In genomic region chr14:32532381-32533147, GRCm38 (mm10) we compare ENCODE assay signal across 14 mouse cellular contexts. TPM values are rescaled to one million over a fixed set of nuclear protein-coding genes. Genes with fewer than 3 reads are reported as not detected.
DNase-seq lines count a peak whose midpoint lies in the region; ATAC-seq and TF ChIP-seq lines count a peak whose summit lies in the region.
"Had no signal": no experiment of that assay in that cellular context is flagged by ENCODE, and none has a peak within 500 bp of the region (broad histone marks: within the 10 kb centered on the region; RNA-seq: fewer than 3 reads in every experiment).

No protein-coding gene starts in this region.

- H3K9ac ChIP-seq in kidney, postnatal 0 days (ENCODE audit: low read depth, low read length), result no peak overlapping the region
- H3K9ac ChIP-seq in embryonic facial prominence, embryonic 15.5 days, result no peak overlapping the region
- H3K9ac ChIP-seq in midbrain, embryonic 16.5 days (ENCODE audit: low read depth, low read length), result no peak overlapping the region
- H3K9ac ChIP-seq: intestine, embryonic 15.5 days had no signal

- H3K4me1 ChIP-seq in kidney, postnatal 0 days (replicated peaks; ENCODE audit: insufficient read depth, low read length), result no peaks in the 10 kb centered on the region
- H3K4me1 ChIP-seq in embryonic facial prominence, embryonic 15.5 days, result peaks cover 26% of the 10 kb centered on the region
- H3K4me1 ChIP-seq in midbrain, embryonic 16.5 days (ENCODE audit: control insufficient read depth, insufficient read depth, low read length), result peaks cover 9% of the 10 kb centered on the region; the same call in 1 of the 2 replicates

- ATAC-seq in kidney, postnatal 0 days (replicated peaks; ENCODE audit: low FRiP score, low read depth), result 0 out of 2 replicates have a peak, but pooled peaks have one; percentile 61
- peak; percentile 63; the same call in 1 of the 2 replicates for ATAC-seq in embryonic facial prominence, embryonic 15.5 days (ENCODE audit: insufficient number of reproducible peaks, low FRiP score, low TSS enrichment, low read depth)
- ATAC-seq in midbrain, embryonic 16.5 days, result 0 out of 2 replicates have a peak, but pooled peaks have one; percentile 43
- ATAC-seq: intestine, embryonic 15.5 days had no signal

- TF ChIP-seq CTCF in kidney, postnatal 0 days (IDR thresholded peaks at IDR 0.05; ENCODE audit: low read depth), result no peak
- no peak for TF ChIP-seq CTCF in left cerebral cortex, adult 2 months (IDR thresholded peaks at IDR 0.05)

- no peak overlapping the region for H3K4me3 ChIP-seq in kidney, postnatal 0 days (replicated peaks; ENCODE audit: low read depth, low read length)
- no peak overlapping the region for H3K4me3 ChIP-seq in embryonic facial prominence, embryonic 15.5 days (replicated peaks)
- H3K4me3 ChIP-seq in midbrain, embryonic 16.5 days (ENCODE audit: low read depth, low read length), result no peak overlapping the region
- no peak overlapping the region for H3K4me3 ChIP-seq in left cerebral cortex, adult 2 months
- H3K4me3 ChIP-seq: heart, embryonic 10.5 days; intestine, embryonic 15.5 days had no signal

- no peak overlapping the region; the same call in 1 of the 2 replicates for H3K27ac ChIP-seq in kidney, postnatal 0 days
- H3K27ac ChIP-seq in embryonic facial prominence, embryonic 15.5 days (replicated peaks), result no peak overlapping the region
- no peak overlapping the region for H3K27ac ChIP-seq in midbrain, embryonic 16.5 days (ENCODE audit: low read length)
- H3K27ac ChIP-seq in left cerebral cortex, adult 2 months, result no peak overlapping the region; the same call in 1 of the 2 replicates
- H3K27ac ChIP-seq: heart, embryonic 10.5 days; intestine, embryonic 15.5 days had no signal

- intact Hi-C loops in left cerebral cortex, adult 2 months (cut with DNase I), result loop anchor here (2.0 to 10.0 kb wide), 3 partner anchors 422 to 772 kb away; no protein-coding TSS in a partner anchor

- peak; percentile 31 for DNase-seq in kidney, postnatal 0 days (ENCODE audit: low spot score)
- no peak for DNase-seq in kidney, postnatal 25 days
- DNase-seq in R1 (ENCODE audit: low read depth, low spot score) (peak; percentile 29), adipocyte (ENCODE audit: low spot score) (no peak)
- DNase-seq in left cerebral cortex, adult 2 months (ENCODE audit: extremely low spot score in 1 of 2, low spot score in 2 of 2), result no peak
- DNase-seq: adrenal gland, adult 8-10 months; cerebellum, adult 18-20 months; liver; lung, postnatal 4 days; right cerebral cortex, postnatal 4 days had no signal

- H3K36me3 ChIP-seq in kidney, postnatal 0 days (ENCODE audit: insufficient read depth, low read length), result 0 out of 2 replicates have a peak, but pooled peaks cover 3% of the 10 kb centered on the region
- 0 out of 2 replicates have a peak, but pooled peaks cover 5% of the 10 kb centered on the region for H3K36me3 ChIP-seq in embryonic facial prominence, embryonic 15.5 days
- H3K36me3 ChIP-seq in midbrain, embryonic 16.5 days (ENCODE audit: control insufficient read depth, insufficient read depth, low read length), result peaks cover 2% of the 10 kb centered on the region; the same call in 1 of the 2 replicates

- no peaks in the 10 kb centered on the region for H3K9me3 ChIP-seq in kidney, postnatal 0 days (replicated peaks; ENCODE audit: low read length)
- no peaks in the 10 kb centered on the region for H3K9me3 ChIP-seq in embryonic facial prominence, embryonic 15.5 days (replicated peaks)
- H3K9me3 ChIP-seq in midbrain, embryonic 16.5 days (replicated peaks; ENCODE audit: control insufficient read depth, low read length, poor library complexity, severe bottlenecking), result no peaks in the 10 kb centered on the region
- H3K9me3 ChIP-seq: heart, embryonic 10.5 days; intestine, embryonic 15.5 days had no signal

- WGBS in kidney, postnatal 0 days, result 53% methylated on average over 7 of the region's 7 CpGs
- 60% methylated on average over 7 of the region's 7 CpGs for WGBS in embryonic facial prominence, embryonic 15.5 days
- WGBS in midbrain, embryonic 16.5 days, result 63% methylated on average over 7 of the region's 7 CpGs

- no peaks in the 10 kb centered on the region for H3K27me3 ChIP-seq in kidney, postnatal 0 days (ENCODE audit: insufficient read depth, low read length)
- H3K27me3 ChIP-seq in embryonic facial prominence, embryonic 15.5 days, result no peaks in the 10 kb centered on the region
- no peaks in the 10 kb centered on the region for H3K27me3 ChIP-seq in midbrain, embryonic 16.5 days (ENCODE audit: control insufficient read depth, insufficient read depth, low read depth, low read length)
- H3K27me3 ChIP-seq: intestine, embryonic 15.5 days had no signal

- no peak overlapping the region for H3K4me2 ChIP-seq in kidney, postnatal 0 days (ENCODE audit: low read length)
- H3K4me2 ChIP-seq in embryonic facial prominence, embryonic 15.5 days (replicated peaks), result no peak overlapping the region
- no peak overlapping the region for H3K4me2 ChIP-seq in midbrain, embryonic 16.5 days (ENCODE audit: low read length)
- H3K4me2 ChIP-seq: intestine, embryonic 15.5 days had no signal

RNA-seq across cellular contexts. Expression of gene Ercc6, which starts 19.2 kb away (rescaled TPM):
- polyA plus RNA-seq in kidney, postnatal 0 days (2015; fragmentation: Nextera tagmentation; extraction: Ambion mirVana), result 12.7 and 17.1 TPM in 2 replicates
- polyA plus RNA-seq in embryonic facial prominence, embryonic 15.5 days (2015; fragmentation: Nextera tagmentation; extraction: Ambion mirVana), result 17.8 and 23.0 TPM in 2 replicates
- 26.6 and 30.3 TPM in 2 replicates for polyA plus RNA-seq in midbrain, embryonic 16.5 days (2015; fragmentation: Nextera tagmentation; extraction: Ambion mirVana)
- 10 to 100 TPM; 21.5 to 23.3 TPM for total RNA-seq in left cerebral cortex, adult 2 months (2021)

Comparison
In these comparisons a context has a peak if more than half of its experiments do, and no peak if none do; other contexts are left out.
1. DNase-seq: peak in kidney, postnatal 0 days (single experiment) and R1 (single experiment); none in kidney, postnatal 25 days (0 of 2), left cerebral cortex, adult 2 months (0 of 2) and adipocyte (single experiment).
2. Peak in every context shown above with its lines, with median percentiles within 50 percentile points of each other: ATAC-seq.